Mouse (Mus musculus): ENCODE measurements at regions not wholly inside any gene's neighbourhood (a gene's known extent, or its start where the extent isn't known, plus 50 kb on each side); places are given as distances from the start of the nearest gene placed in this dataset.

- no peak for DNase-seq (ENCODE audit: extremely low spot score, low spot score)
Measured at GRCm38 (mm10) chrX:9738904-9739303, 76.1 kb upstream of the Dynlt3 start.

GRCm38 (mm10) chrX:9742518-9742917 lies 79.7 kb upstream of the Dynlt3 start:
- DNase-seq (ENCODE audit: extremely low spot score, low spot score): no peak

- peak; percentile 44 for DNase-seq (ENCODE audit: extremely low spot score, low spot score)
Measured at GRCm38 (mm10) chrX:9747305-9747938, 84.6 kb upstream of the Dynlt3 start.

GRCm38 (mm10) chrX:9752954-9753572 lies 90.3 kb upstream of the Dynlt3 start:
- DNase-seq (ENCODE audit: extremely low spot score, low spot score): no peak

- no peak for DNase-seq (ENCODE audit: extremely low spot score, low spot score)
Measured at GRCm38 (mm10) chrX:9769540-9769939, 77.2 kb upstream of the Hypm start.

GRCm38 (mm10) chrX:9777498-9777897 lies 69.2 kb upstream of the Hypm start:
- no peak for DNase-seq (ENCODE audit: extremely low spot score, low spot score)

- DNase-seq (ENCODE audit: extremely low spot score, low spot score): no peak
Measured at GRCm38 (mm10) chrX:9789542-9789941, 57.2 kb upstream of the Hypm start.
